Comparison of ENCODE assay signal across 9 mouse cellular contexts in genomic region chr4:142144096-142144495, GRCm38 (mm10). TPM values are rescaled to one million over a fixed set of nuclear protein-coding genes. Genes with fewer than 3 reads are reported as not detected.
A peak's percentile ranks its signal among the peaks of the same experiment; 100 is the strongest.
DNase-seq lines count a peak whose midpoint lies in the region; ATAC-seq and TF ChIP-seq lines count a peak whose summit lies in the region.
"Had no signal": no experiment of that assay in that cellular context is flagged by ENCODE, and none has a peak within 500 bp of the region (broad histone marks: within the 10 kb centered on the region; RNA-seq: fewer than 3 reads in every experiment).

No protein-coding gene starts in this region.

- no peaks in the 10 kb centered on the region for H3K4me1 ChIP-seq in kidney, postnatal 0 days (replicated peaks; ENCODE audit: insufficient read depth, low read length)
- H3K4me1 ChIP-seq in kidney, embryonic 15.5 days, result no peaks in the 10 kb centered on the region

- peak; percentile 70 for TF ChIP-seq CTCF in kidney, postnatal 0 days (IDR thresholded peaks at IDR 0.05; ENCODE audit: low read depth)

- no peak overlapping the region for H3K27ac ChIP-seq in kidney, postnatal 0 days
- H3K27ac ChIP-seq in kidney, embryonic 15.5 days, result no peak overlapping the region

- no peak overlapping the region for H3K9ac ChIP-seq in kidney, postnatal 0 days (ENCODE audit: low read depth, low read length)
- H3K9ac ChIP-seq in kidney, embryonic 15.5 days, result no peak overlapping the region

- H3K4me2 ChIP-seq in kidney, postnatal 0 days (ENCODE audit: low read length), result no peak overlapping the region
- no peak overlapping the region for H3K4me2 ChIP-seq in kidney, embryonic 15.5 days

- WGBS in kidney, postnatal 0 days, result 39% methylated on average over 5 of the region's 5 CpGs
- 50% methylated on average over 5 of the region's 5 CpGs for WGBS in kidney, embryonic 15.5 days

- no peak for ATAC-seq in cerebellum, adult (ENCODE audit: insufficient number of reproducible peaks, low FRiP score, low TSS enrichment)
- ATAC-seq in kidney, postnatal 0 days (replicated peaks; ENCODE audit: low FRiP score, low read depth), result no peak
- ATAC-seq in kidney, embryonic 15.5 days (replicated peaks; ENCODE audit: low FRiP score), result no peak

- peak; percentile 43 for DNase-seq in cerebellum, adult 11 months
- peak; percentile 19 for DNase-seq in kidney, postnatal 0 days (ENCODE audit: low spot score)
- DNase-seq in ZHBTc4 (ENCODE audit: low read depth, low spot score), result peak; percentile 67
- DNase-seq in lung, postnatal 14 days, result peak; percentile 49
- DNase-seq in adrenal gland, adult 2 months, result no peak
- DNase-seq in spleen, postnatal 36 days (ENCODE audit: low spot score in 2 of 2), result no peak

- H3K9me3 ChIP-seq in kidney, postnatal 0 days (replicated peaks; ENCODE audit: low read length), result no peaks in the 10 kb centered on the region
- H3K9me3 ChIP-seq in kidney, embryonic 15.5 days (replicated peaks), result no peaks in the 10 kb centered on the region

- no peaks in the 10 kb centered on the region for H3K27me3 ChIP-seq in kidney, postnatal 0 days (ENCODE audit: insufficient read depth, low read length)
- no peaks in the 10 kb centered on the region for H3K27me3 ChIP-seq in kidney, embryonic 15.5 days

- no peak overlapping the region for H3K4me3 ChIP-seq in kidney, postnatal 0 days (replicated peaks; ENCODE audit: low read depth, low read length)
- no peak overlapping the region for H3K4me3 ChIP-seq in kidney, embryonic 15.5 days (replicated peaks)
- H3K4me3 ChIP-seq: megakaryocyte, embryonic 14.5 days had no signal

- peaks cover 45% of the 10 kb centered on the region for H3K36me3 ChIP-seq in kidney, postnatal 0 days (ENCODE audit: insufficient read depth, low read length)
- peaks cover 79% of the 10 kb centered on the region for H3K36me3 ChIP-seq in kidney, embryonic 15.5 days

RNA-seq across cellular contexts. Expression of gene Tmem51, which starts 60.0 kb away (rescaled TPM):
- 53.8 and 56.8 TPM in 2 replicates for polyA plus RNA-seq in kidney, postnatal 0 days (2015; fragmentation: Nextera tagmentation; extraction: Ambion mirVana)
- 29.1 and 29.5 TPM in 2 replicates for polyA plus RNA-seq in kidney, embryonic 15.5 days (2015; fragmentation: Nextera tagmentation; extraction: Ambion mirVana)
- 1 to 10 TPM; 3.5 to 5.3 TPM for total RNA-seq in adrenal gland, adult 2 months (2021)
- polyA plus RNA-seq in adrenal gland, adult 2 months (2012; rRNA removed), result 9.9 and 10.0 TPM in 2 replicates

Comparison
In these comparisons a context has a peak if more than half of its experiments do, and no peak if none do; other contexts are left out.
1. DNase-seq: peak in cerebellum, adult 11 months (single experiment), kidney, postnatal 0 days (single experiment), ZHBTc4 (single experiment) and lung, postnatal 14 days (single experiment); none in adrenal gland, adult 2 months (single experiment) and spleen, postnatal 36 days (0 of 2).